Mouse (Mus musculus): ENCODE measurements around the gene Pck1. TPM values are rescaled to one million over a fixed set of nuclear protein-coding genes. Genes with fewer than 3 reads are reported as not detected.
A peak's percentile ranks its signal among the peaks of the same experiment; 100 is the strongest.

Pck1 gene
- polyA plus RNA-seq, 1 experiment from 2014 or later = not detected

DNA sequence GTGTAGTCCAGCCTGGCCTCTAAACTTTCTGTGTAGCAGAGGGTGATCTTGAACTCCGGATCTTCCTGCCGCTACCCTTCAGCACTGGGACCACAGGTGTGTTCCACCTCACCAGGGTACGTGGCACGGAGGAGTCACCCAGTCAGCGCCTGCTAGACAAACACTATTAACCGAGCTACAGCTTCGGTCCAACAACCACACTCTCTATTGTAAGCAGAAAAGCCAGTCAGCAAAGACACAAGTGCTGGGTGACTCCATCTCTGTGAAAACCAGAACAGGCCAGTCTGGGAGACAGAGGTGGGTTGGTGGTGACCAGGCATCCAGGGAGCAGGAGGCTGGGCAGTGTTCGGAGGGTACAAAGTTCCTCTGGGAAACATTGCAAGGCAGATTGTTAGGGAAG lies 10.5 kb downstream of the Pck1 start:
- H3K27me3 ChIP-seq (ENCODE audit: control insufficient read depth, insufficient read depth, low read length) = no peaks in the 10 kb centered on the region
- no peak overlapping the region for H3K27ac ChIP-seq (replicated peaks; ENCODE audit: low read depth, low read length)
- 88% methylated on average over 8 of the region's 8 CpGs for WGBS
- no peak overlapping the region for H3K9ac ChIP-seq (replicated peaks; ENCODE audit: low read length)
- H3K4me3 ChIP-seq (ENCODE audit: low read depth, low read length) = no peak overlapping the region
- DNase-seq (ENCODE audit: low spot score) (no peak), ATAC-seq (replicated peaks; ENCODE audit: insufficient number of reproducible peaks, low FRiP score, low TSS enrichment, low read depth) (no peak)
- no peaks in the 10 kb centered on the region for H3K4me1 ChIP-seq (ENCODE audit: control insufficient read depth, insufficient read depth, low read length)
- no peaks in the 10 kb centered on the region for H3K36me3 ChIP-seq (replicated peaks; ENCODE audit: control insufficient read depth, insufficient read depth, low read depth, low read length)
- H3K9me3 ChIP-seq (replicated peaks; ENCODE audit: control insufficient read depth, low read length) = no peaks in the 10 kb centered on the region
- H3K4me2 ChIP-seq (ENCODE audit: low read depth, low read length) = no peak overlapping the region

DNA sequence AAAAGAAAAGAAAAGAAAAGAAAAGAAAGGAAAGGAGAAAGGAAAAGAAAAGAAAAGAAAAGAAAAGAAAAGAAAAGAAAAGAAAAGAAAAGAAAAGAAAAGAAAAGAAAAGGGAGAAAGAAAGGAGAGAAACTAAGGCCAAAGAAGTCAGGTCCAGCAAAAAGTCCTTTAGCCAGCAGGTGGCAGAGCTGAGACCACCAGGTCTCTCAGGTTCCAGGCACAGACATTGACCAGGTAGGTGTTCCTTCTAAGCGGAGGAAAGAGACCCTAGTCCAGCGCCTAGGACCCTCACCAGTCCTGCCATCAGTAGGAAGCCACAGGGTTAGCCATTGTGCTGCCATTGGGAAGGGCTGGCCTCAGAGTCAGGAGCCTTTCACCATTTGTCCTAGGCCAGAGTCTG lies 11.5 kb downstream of the Pck1 start:
- no peak overlapping the region for H3K4me2 ChIP-seq (ENCODE audit: low read depth, low read length)
- 47% methylated on average over 2 of the region's 2 CpGs for WGBS
- no peak overlapping the region for H3K27ac ChIP-seq (replicated peaks; ENCODE audit: low read depth, low read length)
- peak; percentile 56 for DNase-seq (ENCODE audit: low spot score)
- no peak overlapping the region for H3K4me3 ChIP-seq (ENCODE audit: low read depth, low read length)
- H3K4me1 ChIP-seq (ENCODE audit: control insufficient read depth, insufficient read depth, low read length) = no peaks in the 10 kb centered on the region
- H3K9me3 ChIP-seq (replicated peaks; ENCODE audit: control insufficient read depth, low read length) = no peaks in the 10 kb centered on the region
- no peaks in the 10 kb centered on the region for H3K36me3 ChIP-seq (replicated peaks; ENCODE audit: control insufficient read depth, insufficient read depth, low read depth, low read length)
- H3K27me3 ChIP-seq (ENCODE audit: control insufficient read depth, insufficient read depth, low read length) = no peaks in the 10 kb centered on the region
- no peak for ATAC-seq (replicated peaks; ENCODE audit: insufficient number of reproducible peaks, low FRiP score, low TSS enrichment, low read depth)
- H3K9ac ChIP-seq (replicated peaks; ENCODE audit: low read length) = no peak overlapping the region

DNA sequence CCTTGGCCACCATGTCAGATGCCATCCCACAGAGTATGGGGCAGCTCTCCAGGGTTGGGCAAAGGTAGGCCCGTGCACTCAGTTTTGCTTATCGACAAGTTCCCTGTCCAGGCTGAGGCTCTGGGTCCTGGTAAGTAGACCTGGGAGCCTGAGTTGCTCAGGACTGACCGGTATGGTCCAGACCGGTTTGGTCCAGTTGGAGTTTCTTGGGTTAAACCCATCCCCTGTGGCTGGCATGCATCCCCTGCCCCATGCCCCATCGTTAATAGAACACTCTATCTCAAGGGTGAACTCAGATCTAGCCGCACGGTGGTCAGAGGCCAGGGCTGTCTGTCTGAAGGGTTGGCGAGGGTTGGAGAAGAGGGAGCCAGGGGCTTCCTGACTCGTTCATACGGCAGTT lies 12.1 kb downstream of the Pck1 start:
- ATAC-seq (replicated peaks; ENCODE audit: insufficient number of reproducible peaks, low FRiP score, low TSS enrichment, low read depth) (no peak), DNase-seq (ENCODE audit: low spot score) (no peak)
- no peak overlapping the region for H3K4me2 ChIP-seq (ENCODE audit: low read depth, low read length)
- no peak overlapping the region for H3K4me3 ChIP-seq (ENCODE audit: low read depth, low read length)
- 90% methylated on average over 10 of the region's 10 CpGs for WGBS
- no peaks in the 10 kb centered on the region for H3K4me1 ChIP-seq (ENCODE audit: control insufficient read depth, insufficient read depth, low read length)
- H3K36me3 ChIP-seq (replicated peaks; ENCODE audit: control insufficient read depth, insufficient read depth, low read depth, low read length) = no peaks in the 10 kb centered on the region
- no peak overlapping the region for H3K27ac ChIP-seq (replicated peaks; ENCODE audit: low read depth, low read length)
- no peak overlapping the region for H3K9ac ChIP-seq (replicated peaks; ENCODE audit: low read length)
- no peaks in the 10 kb centered on the region for H3K27me3 ChIP-seq (ENCODE audit: control insufficient read depth, insufficient read depth, low read length)
- H3K9me3 ChIP-seq (replicated peaks; ENCODE audit: control insufficient read depth, low read length) = no peaks in the 10 kb centered on the region

GRCm38 (mm10) chr2:173165357-173165756 lies 12.5 kb downstream of the Pck1 start:
- H3K4me3 ChIP-seq (ENCODE audit: low read depth, low read length) = no peak overlapping the region
- no peaks in the 10 kb centered on the region for H3K9me3 ChIP-seq (replicated peaks; ENCODE audit: control insufficient read depth, low read length)
- H3K36me3 ChIP-seq (replicated peaks; ENCODE audit: control insufficient read depth, insufficient read depth, low read depth, low read length) = no peaks in the 10 kb centered on the region
- ATAC-seq (replicated peaks; ENCODE audit: insufficient number of reproducible peaks, low FRiP score, low TSS enrichment, low read depth) (no peak), DNase-seq (ENCODE audit: low spot score) (no peak)
- no peak overlapping the region for H3K27ac ChIP-seq (replicated peaks; ENCODE audit: low read depth, low read length)
- H3K27me3 ChIP-seq (ENCODE audit: control insufficient read depth, insufficient read depth, low read length) = no peaks in the 10 kb centered on the region
- H3K4me2 ChIP-seq (ENCODE audit: low read depth, low read length) = no peak overlapping the region
- 86% methylated on average over 10 of the region's 10 CpGs for WGBS
- H3K4me1 ChIP-seq (ENCODE audit: control insufficient read depth, insufficient read depth, low read length) = no peaks in the 10 kb centered on the region
- H3K9ac ChIP-seq (replicated peaks; ENCODE audit: low read length) = no peak overlapping the region

DNA sequence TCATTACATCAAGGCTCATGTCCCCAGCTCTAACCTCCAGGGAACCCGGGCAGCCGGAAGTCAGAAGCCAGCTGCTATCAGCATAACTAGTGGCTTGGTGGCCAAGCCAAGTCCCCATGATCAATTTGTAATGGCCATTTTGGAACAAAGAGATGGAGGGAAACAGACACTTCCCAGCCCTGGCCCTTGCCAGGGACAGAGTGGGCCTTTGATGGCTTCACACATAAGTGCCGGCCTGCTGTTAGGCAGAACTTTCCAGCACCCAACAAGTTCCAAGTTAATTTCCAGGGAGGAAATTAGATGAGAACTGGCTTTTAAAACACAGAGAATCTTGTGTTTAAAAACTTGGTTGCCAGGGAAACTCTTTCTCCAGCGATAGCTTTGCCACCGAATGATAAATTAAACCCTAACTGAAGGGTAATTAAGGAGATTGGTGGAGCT lies 15.6 kb downstream of the Pck1 start:
- 72% methylated on average over 5 of the region's 5 CpGs for WGBS
- DNase-seq (ENCODE audit: low spot score) (no peak), ATAC-seq (replicated peaks; ENCODE audit: insufficient number of reproducible peaks, low FRiP score, low TSS enrichment, low read depth) (no peak)
- Histone ChIP-seq H3K9ac (replicated peaks; ENCODE audit: low read length) (no peak overlapping the region), H3K9me3 (replicated peaks; ENCODE audit: control insufficient read depth, low read length) (no peaks in the 10 kb centered on the region), H3K4me3 (ENCODE audit: low read depth, low read length) (no peak overlapping the region), H3K36me3 (replicated peaks; ENCODE audit: control insufficient read depth, insufficient read depth, low read depth, low read length) (no peaks in the 10 kb centered on the region), H3K27ac (replicated peaks; ENCODE audit: low read depth, low read length) (no peak overlapping the region), H3K4me2 (ENCODE audit: low read depth, low read length) (no peak overlapping the region), H3K4me1 (ENCODE audit: control insufficient read depth, insufficient read depth, low read length) (peaks cover 12% of the 10 kb centered on the region), H3K27me3 (ENCODE audit: control insufficient read depth, insufficient read depth, low read length) (peaks cover 5% of the 10 kb centered on the region; the same call in 1 of the 2 replicates)

DNA sequence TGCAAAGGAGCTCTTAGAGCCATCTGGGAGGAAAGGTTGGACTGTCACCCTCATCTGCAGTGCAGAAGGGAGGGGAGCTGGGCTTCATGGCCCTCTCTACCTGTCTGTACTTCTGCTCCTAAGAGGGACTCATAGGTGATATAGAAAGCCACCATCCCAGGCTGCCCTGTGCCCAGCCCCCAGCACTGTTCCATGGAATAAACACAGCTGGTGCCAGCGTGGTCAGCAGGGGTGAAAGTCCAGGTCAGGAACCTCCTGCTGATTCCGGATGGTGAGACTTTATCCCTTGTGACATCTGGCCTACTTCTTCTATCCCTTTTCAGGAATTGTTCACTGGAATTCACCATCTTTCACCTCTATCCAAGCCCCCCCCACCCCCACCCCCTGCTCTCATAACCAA lies 17.2 kb downstream of the Pck1 start:
- no peak overlapping the region for H3K9ac ChIP-seq (replicated peaks; ENCODE audit: low read length)
- no peak overlapping the region for H3K4me3 ChIP-seq (ENCODE audit: low read depth, low read length)
- H3K4me1 ChIP-seq (ENCODE audit: control insufficient read depth, insufficient read depth, low read length) = peaks cover 12% of the 10 kb centered on the region
- 66% methylated on average over 2 of the region's 2 CpGs for WGBS
- ATAC-seq (replicated peaks; ENCODE audit: insufficient number of reproducible peaks, low FRiP score, low TSS enrichment, low read depth) (no peak), DNase-seq (ENCODE audit: low spot score) (no peak)
- H3K9me3 ChIP-seq (replicated peaks; ENCODE audit: control insufficient read depth, low read length) = no peaks in the 10 kb centered on the region
- no peak overlapping the region for H3K4me2 ChIP-seq (ENCODE audit: low read depth, low read length)
- no peaks in the 10 kb centered on the region for H3K36me3 ChIP-seq (replicated peaks; ENCODE audit: control insufficient read depth, insufficient read depth, low read depth, low read length)
- no peak overlapping the region for H3K27ac ChIP-seq (replicated peaks; ENCODE audit: low read depth, low read length)
- H3K27me3 ChIP-seq (ENCODE audit: control insufficient read depth, insufficient read depth, low read length) = peaks cover 5% of the 10 kb centered on the region; the same call in 1 of the 2 replicates

- Histone ChIP-seq H3K27ac (replicated peaks; ENCODE audit: low read depth, low read length) (no peak overlapping the region), H3K4me1 (ENCODE audit: control insufficient read depth, insufficient read depth, low read length) (peaks cover 12% of the 10 kb centered on the region), H3K36me3 (replicated peaks; ENCODE audit: control insufficient read depth, insufficient read depth, low read depth, low read length) (no peaks in the 10 kb centered on the region), H3K9ac (replicated peaks; ENCODE audit: low read length) (no peak overlapping the region), H3K4me2 (ENCODE audit: low read depth, low read length) (no peak overlapping the region), H3K9me3 (replicated peaks; ENCODE audit: control insufficient read depth, low read length) (no peaks in the 10 kb centered on the region), H3K27me3 (ENCODE audit: control insufficient read depth, insufficient read depth, low read length) (peaks cover 5% of the 10 kb centered on the region; the same call in 1 of the 2 replicates), H3K4me3 (ENCODE audit: low read depth, low read length) (no peak overlapping the region)
- 50% methylated on average over 2 of the region's 2 CpGs for WGBS
- DNase-seq (ENCODE audit: low spot score) = no peak
- ATAC-seq (replicated peaks; ENCODE audit: insufficient number of reproducible peaks, low FRiP score, low TSS enrichment, low read depth) = no peak
Measured at GRCm38 (mm10) chr2:173170715-173171114, 17.9 kb downstream of the Pck1 start.

- WGBS = 3% methylated on average over 30 of the region's 30 CpGs
- DNase-seq (ENCODE audit: low spot score) = peak; percentile 43
- no peaks in the 10 kb centered on the region for H3K9me3 ChIP-seq (replicated peaks; ENCODE audit: control insufficient read depth, low read length)
- H3K27ac ChIP-seq (replicated peaks; ENCODE audit: low read depth, low read length) = no peak overlapping the region
- H3K27me3 ChIP-seq (ENCODE audit: control insufficient read depth, insufficient read depth, low read length) = peaks cover 5% of the 10 kb centered on the region; the same call in 1 of the 2 replicates
- H3K36me3 ChIP-seq (replicated peaks; ENCODE audit: control insufficient read depth, insufficient read depth, low read depth, low read length) = no peaks in the 10 kb centered on the region
- no peak for ATAC-seq (replicated peaks; ENCODE audit: insufficient number of reproducible peaks, low FRiP score, low TSS enrichment, low read depth)
- peaks cover 12% of the 10 kb centered on the region for H3K4me1 ChIP-seq (ENCODE audit: control insufficient read depth, insufficient read depth, low read length)
- no peak overlapping the region for H3K4me3 ChIP-seq (ENCODE audit: low read depth, low read length)
- peak overlapping the region; percentile 35 for H3K9ac ChIP-seq (replicated peaks; ENCODE audit: low read length)
- H3K4me2 ChIP-seq (ENCODE audit: low read depth, low read length) = peak overlapping the region; percentile 31
Measured at GRCm38 (mm10) chr2:173171470-173171869, 18.6 kb downstream of the Pck1 start.
